Mouse (Mus musculus) midbrain, embryonic 12.5 days (tissue): ENCODE results near the gene 5730409E04Rik. TPM values are rescaled to one million over a fixed set of nuclear protein-coding genes. Genes with fewer than 3 reads are reported as not detected.
A peak's percentile ranks its signal among the peaks of the same experiment; 100 is the strongest.

Source experiments
- ATAC-seq: fragments of 200-750 bp; cut with Nextera tagmentation; 2 replicates; pipeline ENCODE4 v1.8.0; 2017; ENCODE audit warnings: low read depth, moderate TSS enrichment, moderate library complexity; ENCODE audit not compliant: low FRiP score
- H3K27ac ChIP-seq: fragments of 300-500 bp; sonication (generic); replicated peaks from 2 replicates; pipeline ENCODE4 v1.5.1; 2016; ENCODE audit warnings: mild to moderate bottlenecking
- H3K27me3 ChIP-seq: fragments of 300-500 bp; sonication (generic); 2 replicates; pipeline ENCODE4 v1.6.1; 2016; ENCODE audit warnings: mild to moderate bottlenecking
- H3K36me3 ChIP-seq: fragments of 300-500 bp; sonication (generic); 2 replicates; pipeline ENCODE4 v1.6.1; 2016
- H3K4me1 ChIP-seq: fragments of 300-500 bp; sonication (generic); 2 replicates; pipeline ENCODE4 v1.6.1; 2016
- H3K4me2 ChIP-seq: fragments of 300-500 bp; sonication (generic); replicated peaks from 2 replicates; pipeline ENCODE4 v1.6.1; 2016; ENCODE audit warnings: mild to moderate bottlenecking, moderate library complexity
- H3K4me3 ChIP-seq: fragments of 300-500 bp; sonication (generic); 2 replicates; pipeline ENCODE4 v1.5.1; 2016; ENCODE audit warnings: mild to moderate bottlenecking
- H3K9ac ChIP-seq: fragments of 300-500 bp; sonication (generic); replicated peaks from 2 replicates; pipeline ENCODE4 v1.6.1; 2016; ENCODE audit warnings: mild to moderate bottlenecking, moderate library complexity
- H3K9me3 ChIP-seq: fragments of 300-500 bp; sonication (generic); 2 replicates; pipeline ENCODE4 v1.6.1; 2016; ENCODE audit warnings: mild to moderate bottlenecking
- WGBS: fragments of 180-500 bp; shearing (Covaris S2); methylation state at CpG from one replicate; pipeline ENCODE4 v1.1.7; 2016; 5-methylcytosine and 5-hydroxymethylcytosine counted together
- polyA plus RNA-seq: library from polyadenylated mRNA; unstranded; fragments of >200 nt; fragmentation: Nextera tagmentation; extraction: Ambion mirVana; gene quantifications from 2 replicates; pipeline ENCODE4 v1.2.1, GENCODE M21; 2016

Gene 5730409E04Rik
- polyA plus RNA-seq = 1.5 and 1.9 TPM in 2 replicates

DNA sequence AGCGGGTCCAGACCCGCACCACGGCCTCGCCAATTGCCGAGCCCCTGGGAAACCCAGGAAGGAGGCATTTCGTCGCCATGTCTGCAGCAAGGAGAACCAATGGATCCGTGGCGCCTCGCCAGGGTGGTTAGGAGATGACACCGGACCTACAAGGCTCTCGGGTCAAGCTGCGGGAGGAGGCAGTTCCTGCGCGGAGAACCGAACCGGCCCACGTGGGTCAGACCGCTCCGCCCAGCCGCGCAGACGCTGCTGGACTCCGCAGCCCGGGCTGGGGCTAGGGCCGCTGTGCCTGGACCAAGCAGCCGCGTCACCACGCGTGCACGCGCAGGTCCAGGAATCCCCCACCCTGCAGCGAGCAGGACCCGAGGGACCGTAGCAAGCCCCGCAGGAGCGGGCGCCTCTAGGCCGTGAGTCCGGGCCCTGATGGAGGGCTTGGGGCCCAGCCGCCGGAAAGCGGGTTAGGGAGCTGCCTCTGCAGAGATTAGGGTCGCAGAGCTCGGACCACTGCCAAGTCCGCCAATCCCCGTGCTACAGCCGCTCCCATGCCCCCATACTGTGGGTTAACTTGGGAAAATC is at the start of gene 5730409E04Rik:
TSS of gene 5730409E04Rik (plus strand) at position 213 of the 576 bp plus-strand sequence.
- WGBS = 1% methylated on average over 43 of the region's 48 CpGs
- Histone ChIP-seq H3K27ac (0 out of 2 replicates have a peak within 1 kb of the TSS, but pooled peaks have one; percentile 11), H3K4me1 (peaks cover 8% of the 10 kb centered on the region), H3K36me3 (no peaks in the 10 kb centered on the region), H3K4me3 (peak within 1 kb of the TSS; percentile 51), H3K27me3 (peaks cover 95% of the 10 kb centered on the region), H3K9me3 (no peaks in the 10 kb centered on the region), H3K4me2 (peak within 1 kb of the TSS; percentile 74), H3K9ac (peak within 1 kb of the TSS; percentile 72)
- peak; percentile 56 for ATAC-seq

DNA sequence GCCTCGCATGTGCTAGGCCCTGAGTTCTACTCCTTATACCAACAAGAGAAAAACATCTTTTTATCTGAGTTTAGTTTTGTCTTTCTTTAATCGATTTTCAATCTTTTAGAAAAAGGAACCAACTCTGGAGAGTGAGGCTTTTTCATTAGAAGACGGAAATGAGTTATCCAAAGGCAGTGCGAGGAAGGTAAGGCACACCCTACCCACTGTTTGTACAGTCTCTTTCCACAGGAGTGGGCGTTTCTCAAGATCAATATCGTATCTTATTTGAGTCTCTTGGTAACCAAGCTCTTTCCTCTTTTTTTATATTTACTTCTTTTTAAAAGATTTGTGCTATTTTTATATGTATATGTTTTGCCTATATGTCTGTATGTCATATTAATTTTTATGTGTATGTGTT is 45.8 kb upstream of the 5730409E04Rik start:
- H3K27me3 ChIP-seq = no peaks in the 10 kb centered on the region
- no peak for ATAC-seq
- H3K36me3 ChIP-seq = peaks cover 59% of the 10 kb centered on the region
- no peak overlapping the region for H3K27ac ChIP-seq
- H3K9me3 ChIP-seq = no peaks in the 10 kb centered on the region
- H3K4me2 ChIP-seq = no peak overlapping the region
- H3K9ac ChIP-seq = no peak overlapping the region
- H3K4me1 ChIP-seq = no peaks in the 10 kb centered on the region
- no peak overlapping the region for H3K4me3 ChIP-seq
- WGBS = 93% methylated on average over 6 of the region's 6 CpGs

DNA sequence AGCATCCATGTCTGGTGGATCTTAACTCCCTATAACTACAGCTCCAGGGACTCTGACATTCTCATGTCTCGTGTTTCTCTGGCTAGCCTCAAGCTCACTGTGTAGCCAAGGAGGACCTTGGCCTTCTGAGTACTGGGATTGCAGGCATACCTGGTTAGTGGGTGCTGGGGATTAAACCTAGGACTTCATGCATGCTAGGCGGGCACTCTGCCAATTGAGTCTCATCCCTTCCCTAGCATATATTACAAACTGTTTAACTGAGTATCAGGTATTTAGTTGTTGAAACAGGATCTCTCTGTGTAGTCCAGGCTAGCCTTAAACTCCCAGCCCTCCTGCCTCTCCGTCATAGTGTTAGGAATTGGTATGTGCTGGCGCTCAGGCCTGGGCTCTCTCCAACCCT is 42.4 kb upstream of the 5730409E04Rik start:
- Histone ChIP-seq H3K36me3 (peaks cover 67% of the 10 kb centered on the region), H3K4me3 (no peak overlapping the region), H3K9ac (no peak overlapping the region), H3K4me1 (no peaks in the 10 kb centered on the region), H3K4me2 (no peak overlapping the region), H3K9me3 (no peaks in the 10 kb centered on the region), H3K27me3 (no peaks in the 10 kb centered on the region), H3K27ac (no peak overlapping the region)
- 93% methylated on average over 4 of the region's 4 CpGs for WGBS
- ATAC-seq = no peak

DNA sequence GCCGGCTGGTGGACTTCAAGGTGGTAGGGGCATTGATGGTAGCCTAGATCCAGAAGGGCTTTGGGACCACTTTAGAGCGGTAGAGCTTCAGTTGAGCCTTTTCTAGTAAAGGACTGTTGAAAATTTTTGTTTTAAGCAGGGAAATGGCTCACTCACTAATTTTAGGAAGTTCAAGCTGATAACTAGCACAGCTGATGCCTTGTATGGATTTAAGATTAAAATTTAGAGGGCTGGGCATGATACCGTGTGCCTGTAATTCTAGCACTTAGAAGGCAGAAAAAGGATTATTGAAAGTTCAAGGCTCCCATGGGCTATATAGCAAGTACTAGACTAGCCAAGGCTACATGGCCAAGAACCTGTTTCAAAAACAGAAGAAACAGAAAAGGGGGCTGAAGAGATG is 39.8 kb upstream of the 5730409E04Rik start:
- Histone ChIP-seq H3K9me3 (0 out of 2 replicates have a peak, but pooled peaks cover 7% of the 10 kb centered on the region), H3K9ac (no peak overlapping the region), H3K36me3 (peaks cover 80% of the 10 kb centered on the region), H3K4me3 (no peak overlapping the region), H3K4me1 (no peaks in the 10 kb centered on the region), H3K27me3 (no peaks in the 10 kb centered on the region), H3K27ac (no peak overlapping the region), H3K4me2 (no peak overlapping the region)
- 95% methylated on average over 3 of the region's 3 CpGs for WGBS
- ATAC-seq = no peak

DNA sequence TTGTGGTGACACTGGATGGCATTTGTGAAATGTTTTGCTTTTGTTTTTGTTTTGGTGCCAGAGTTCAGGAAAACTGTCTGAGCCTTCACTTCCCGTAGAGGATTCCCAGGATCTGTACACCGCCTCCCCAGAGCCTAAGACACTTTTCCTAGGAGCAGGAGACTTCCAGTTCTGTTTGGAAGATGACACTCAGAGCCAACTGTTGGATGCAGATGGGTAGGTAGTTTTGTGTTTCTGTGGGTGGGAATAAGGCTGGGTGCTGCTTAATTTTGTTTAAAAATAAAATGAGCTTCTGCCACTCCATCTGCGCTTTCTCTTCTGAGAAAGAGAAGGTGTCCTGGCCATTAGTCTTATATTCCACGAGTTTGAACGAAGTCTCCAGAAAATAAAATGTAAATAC is 33.3 kb upstream of the 5730409E04Rik start:
- Histone ChIP-seq H3K9ac (no peak overlapping the region), H3K27ac (no peak overlapping the region)

DNA sequence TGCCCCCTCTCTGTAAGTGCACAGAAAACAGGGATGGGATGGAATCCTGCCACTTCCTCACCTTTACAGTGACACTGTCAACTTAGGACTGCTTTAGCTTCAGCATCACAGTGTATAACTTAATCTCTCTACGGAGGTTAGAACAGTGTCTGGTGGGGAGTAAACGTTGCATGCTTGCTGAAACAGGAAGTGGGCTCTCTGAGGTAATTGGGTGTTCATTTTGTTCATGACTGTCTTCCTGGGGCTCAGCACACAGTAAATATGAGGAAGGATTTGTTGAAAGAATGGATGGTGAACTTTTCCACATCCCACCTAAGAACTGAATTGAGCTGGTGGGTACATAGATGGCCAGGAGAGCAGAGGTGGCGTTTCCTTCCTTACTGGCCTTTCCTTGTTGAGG is 31.7 kb upstream of the 5730409E04Rik start:
- peaks cover 100% of the 10 kb centered on the region for H3K36me3 ChIP-seq
- ATAC-seq = no peak
- H3K4me3 ChIP-seq = no peak overlapping the region
- WGBS = 92% methylated on average over 3 of the region's 3 CpGs
- H3K4me1 ChIP-seq = no peaks in the 10 kb centered on the region
- H3K27me3 ChIP-seq = no peaks in the 10 kb centered on the region
- H3K27ac ChIP-seq = no peak overlapping the region
- no peak overlapping the region for H3K9ac ChIP-seq
- H3K9me3 ChIP-seq = 0 out of 2 replicates have a peak, but pooled peaks cover 8% of the 10 kb centered on the region
- H3K4me2 ChIP-seq = no peak overlapping the region

More for the DNA sequence above, 33.3 kb upstream of the 5730409E04Rik start:
- Histone ChIP-seq H3K4me2 (no peak overlapping the region), H3K27me3 (no peaks in the 10 kb centered on the region), H3K9me3 (0 out of 2 replicates have a peak, but pooled peaks cover 8% of the 10 kb centered on the region), H3K36me3 (peaks cover 100% of the 10 kb centered on the region), H3K4me1 (no peaks in the 10 kb centered on the region), H3K4me3 (no peak overlapping the region)
- ATAC-seq = no peak
- 93% methylated on average over 5 of the region's 5 CpGs for WGBS

DNA sequence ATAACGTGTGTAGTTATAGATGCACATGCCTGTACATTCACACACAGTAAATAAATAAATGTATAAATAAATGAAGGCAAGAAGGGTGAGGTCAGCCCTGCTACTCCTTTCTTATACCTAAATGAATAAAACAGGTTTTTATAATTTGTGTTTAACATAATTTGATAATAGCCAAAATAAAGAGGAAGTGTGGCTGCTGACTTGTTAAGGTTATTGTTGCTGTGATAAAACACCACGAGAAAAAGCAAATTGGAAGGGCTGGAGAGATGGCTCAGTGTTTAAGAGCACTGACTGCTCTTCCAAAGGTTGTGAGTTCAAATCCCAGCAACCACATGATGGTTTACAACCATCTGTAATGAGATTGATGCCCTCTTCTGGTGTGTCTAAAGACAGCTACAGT is 30.5 kb upstream of the 5730409E04Rik start:
- no peak overlapping the region for H3K4me3 ChIP-seq
- H3K4me2 ChIP-seq = no peak overlapping the region
- peaks cover 96% of the 10 kb centered on the region for H3K36me3 ChIP-seq
- 93% methylated on average over 2 of the region's 2 CpGs for WGBS
- no peak for ATAC-seq
- H3K9me3 ChIP-seq = 0 out of 2 replicates have a peak, but pooled peaks cover 8% of the 10 kb centered on the region
- H3K27me3 ChIP-seq = no peaks in the 10 kb centered on the region
- no peaks in the 10 kb centered on the region for H3K4me1 ChIP-seq
- no peak overlapping the region for H3K9ac ChIP-seq
- no peak overlapping the region for H3K27ac ChIP-seq

DNA sequence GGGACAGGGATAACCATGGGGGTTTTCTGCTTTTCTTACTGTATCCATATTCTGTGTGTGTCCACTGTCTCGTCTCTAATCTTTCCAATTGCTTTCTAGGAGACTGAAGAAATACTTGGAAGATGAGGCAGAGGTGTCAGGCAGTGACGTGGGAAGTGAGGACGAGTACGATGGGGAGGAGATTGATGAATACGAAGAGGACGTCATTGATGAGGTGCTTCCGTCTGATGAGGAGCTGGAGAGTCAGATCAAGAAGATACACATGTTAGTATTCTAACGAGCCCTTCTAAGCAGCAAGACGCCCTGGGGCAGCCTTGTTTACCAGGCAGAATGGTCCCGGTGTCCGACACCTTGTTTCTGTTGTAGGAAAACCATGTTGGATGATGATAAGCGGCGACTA is 23.9 kb upstream of the 5730409E04Rik start:
- Histone ChIP-seq H3K4me2 (no peak overlapping the region), H3K4me1 (no peaks in the 10 kb centered on the region), H3K36me3 (peaks cover 76% of the 10 kb centered on the region)

DNA sequence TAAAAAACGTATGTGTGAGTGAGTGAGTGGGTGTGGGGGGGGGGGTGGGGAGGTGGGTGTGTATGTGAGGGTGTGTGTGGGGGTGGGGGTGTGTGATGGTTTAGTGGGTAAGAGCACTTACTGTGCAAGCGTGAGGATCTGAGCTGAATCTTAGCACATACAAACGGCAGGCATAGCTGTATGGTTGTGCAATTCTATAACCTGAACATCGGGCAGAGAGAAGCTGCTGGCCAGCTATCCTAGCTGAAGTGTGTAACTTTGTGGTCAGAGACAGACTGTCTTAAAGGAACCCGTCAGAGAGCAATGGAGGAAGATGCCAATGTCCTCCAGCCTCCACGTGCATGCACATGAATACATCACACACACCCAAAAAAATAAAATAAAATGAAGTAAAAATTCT is 17.6 kb upstream of the 5730409E04Rik start:
- Histone ChIP-seq H3K4me2 (no peak overlapping the region), H3K27ac (no peak overlapping the region), H3K4me3 (no peak overlapping the region), H3K36me3 (peaks cover 60% of the 10 kb centered on the region), H3K27me3 (peaks cover 9% of the 10 kb centered on the region), H3K9me3 (no peaks in the 10 kb centered on the region), H3K4me1 (no peaks in the 10 kb centered on the region), H3K9ac (no peak overlapping the region)
- no peak for ATAC-seq
- WGBS = 93% methylated on average over 6 of the region's 6 CpGs

More for the DNA sequence above, 23.9 kb upstream of the 5730409E04Rik start:
- no peak overlapping the region for H3K9ac ChIP-seq
- ATAC-seq = no peak
- H3K9me3 ChIP-seq = 0 out of 2 replicates have a peak, but pooled peaks cover 5% of the 10 kb centered on the region
- no peak overlapping the region for H3K27ac ChIP-seq
- 95% methylated on average over 13 of the region's 13 CpGs for WGBS
- H3K27me3 ChIP-seq = no peaks in the 10 kb centered on the region
- H3K4me3 ChIP-seq = no peak overlapping the region

DNA sequence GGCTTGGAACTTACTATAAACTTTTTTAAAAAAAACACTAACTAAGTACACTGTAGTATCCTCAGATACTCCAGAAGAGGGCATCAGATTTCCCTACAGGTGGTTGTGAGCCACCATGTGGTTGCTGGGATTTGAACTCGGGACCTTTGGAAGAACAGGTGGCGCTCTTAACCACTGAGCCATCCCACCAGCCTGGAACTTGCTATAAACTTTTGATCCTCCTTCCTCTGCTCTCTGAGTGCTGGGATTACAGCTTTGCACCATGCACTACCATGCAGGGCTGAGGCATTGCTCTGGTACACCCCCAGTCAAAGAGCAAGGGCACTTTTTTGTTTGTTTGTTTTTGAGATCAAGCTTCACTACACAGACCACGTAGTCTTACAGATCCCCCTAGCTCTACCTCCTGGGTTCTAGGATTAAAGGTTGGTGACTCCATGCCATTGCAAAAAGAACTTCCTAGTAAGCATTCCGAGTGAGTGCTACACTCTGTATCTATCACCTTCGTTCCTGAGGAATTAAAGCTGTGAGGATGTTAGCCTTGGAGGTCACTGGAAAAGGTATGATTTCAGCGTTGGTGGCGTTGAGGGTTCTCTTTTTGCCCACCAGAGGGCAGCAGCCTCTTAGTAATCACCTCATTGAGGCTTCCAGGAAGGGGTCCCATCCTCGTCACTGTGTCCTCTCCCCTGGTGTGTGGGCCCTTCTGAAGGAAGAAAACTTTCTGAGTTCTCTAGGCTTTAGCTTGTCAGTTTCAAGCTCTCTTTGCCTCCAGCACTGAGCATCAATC is 9.5 kb upstream of the 5730409E04Rik start:
- Histone ChIP-seq H3K4me2 (no peak overlapping the region), H3K9ac (no peak overlapping the region), H3K36me3 (no peaks in the 10 kb centered on the region), H3K27ac (no peak overlapping the region), H3K4me3 (no peak overlapping the region), H3K9me3 (no peaks in the 10 kb centered on the region), H3K4me1 (peaks cover 30% of the 10 kb centered on the region), H3K27me3 (peaks cover 82% of the 10 kb centered on the region)
- no peak for ATAC-seq
- 30% methylated on average over 8 of the region's 8 CpGs for WGBS

DNA sequence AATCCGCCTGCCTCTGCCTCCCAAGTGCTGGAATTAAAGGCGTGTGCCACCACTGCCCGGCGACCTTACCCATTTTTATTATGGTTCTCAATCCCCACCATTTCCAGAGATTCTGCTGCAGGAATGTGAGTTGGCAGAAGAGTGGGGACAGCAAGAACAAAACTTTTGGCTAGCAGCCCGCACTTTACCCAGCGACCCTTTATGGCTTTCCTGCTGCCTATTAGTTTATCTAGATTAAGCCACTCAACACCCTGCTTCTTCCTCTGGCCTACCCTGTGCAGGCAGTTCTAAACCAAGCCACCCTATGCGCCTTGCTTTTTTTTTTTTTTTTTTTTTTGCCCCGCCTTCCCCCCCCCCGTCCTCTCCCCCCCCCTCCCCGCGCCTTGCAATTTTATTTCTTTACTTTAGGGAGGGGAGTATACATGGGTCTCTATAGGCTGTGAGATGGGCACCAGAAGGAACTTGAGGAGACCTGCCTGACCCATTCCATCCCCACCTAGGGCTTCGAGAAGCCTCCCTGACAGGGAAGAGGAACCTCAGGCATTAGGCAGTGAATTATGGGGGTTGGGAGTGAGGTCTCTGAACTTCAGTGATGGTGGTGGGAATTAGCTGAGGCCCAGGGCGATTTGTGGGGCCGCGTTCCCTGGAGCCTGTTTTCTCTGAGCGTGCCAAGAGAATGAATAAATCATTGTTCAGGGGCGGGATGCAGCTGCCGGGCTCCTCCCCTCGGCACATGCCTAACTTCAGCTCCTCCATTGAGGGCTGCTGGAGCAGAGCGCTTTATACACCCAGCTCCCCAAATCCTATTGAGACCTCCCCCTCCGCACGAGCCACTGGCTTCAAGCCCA is 7.8 kb upstream of the 5730409E04Rik start:
- WGBS = 23% methylated on average over 19 of the region's 22 CpGs
- Histone ChIP-seq H3K27me3 (peaks cover 90% of the 10 kb centered on the region), H3K9me3 (no peaks in the 10 kb centered on the region), H3K4me1 (peaks cover 30% of the 10 kb centered on the region), H3K4me3 (0 out of 2 replicates have a peak overlapping the region, but pooled peaks have one; percentile 4), H3K36me3 (no peaks in the 10 kb centered on the region), H3K27ac (peak overlapping the region; percentile 58; the same call in 1 of the 2 replicates), H3K4me2 (peak overlapping the region; percentile 42), H3K9ac (no peak overlapping the region)
- ATAC-seq = peak; percentile 94
